Mouse (Mus musculus): ENCODE results near the gene Inafm1. TPM values are rescaled to one million over a fixed set of nuclear protein-coding genes. Genes with fewer than 3 reads are reported as not detected.

The Inafm1 gene
- polyA plus RNA-seq, 1 experiment from 2014 or later = 21.1 TPM

GRCm38 (mm10) chr7:16242198-16242597 is 31.2 kb downstream of the Inafm1 start:
- Histone ChIP-seq H3K4me1 (ENCODE audit: control insufficient read depth, insufficient read depth, low read length) (no peaks in the 10 kb centered on the region), H3K27me3 (replicated peaks; ENCODE audit: control insufficient read depth, insufficient read depth, low read length) (no peaks in the 10 kb centered on the region), H3K36me3 (ENCODE audit: control insufficient read depth, insufficient read depth, low read length) (no peaks in the 10 kb centered on the region), H3K27ac (replicated peaks; ENCODE audit: low read depth, low read length) (no peak overlapping the region), H3K9ac (ENCODE audit: low read depth, low read length) (no peak overlapping the region), H3K9me3 (ENCODE audit: control insufficient read depth, low read length) (no peaks in the 10 kb centered on the region), H3K4me2 (ENCODE audit: low read depth, low read length) (no peak overlapping the region), H3K4me3 (ENCODE audit: low read depth, low read length) (no peak overlapping the region)
- 77% methylated on average over 6 of the region's 6 CpGs for WGBS
- DNase-seq (ENCODE audit: low spot score) = no peak
- no peak for ATAC-seq (ENCODE audit: low read depth)

GRCm38 (mm10) chr7:16241787-16242186 is 31.6 kb downstream of the Inafm1 start:
- ATAC-seq (ENCODE audit: low read depth) = no peak
- no peaks in the 10 kb centered on the region for H3K36me3 ChIP-seq (ENCODE audit: control insufficient read depth, insufficient read depth, low read length)
- no peaks in the 10 kb centered on the region for H3K9me3 ChIP-seq (ENCODE audit: control insufficient read depth, low read length)
- no peak overlapping the region for H3K4me3 ChIP-seq (ENCODE audit: low read depth, low read length)
- H3K4me1 ChIP-seq (ENCODE audit: control insufficient read depth, insufficient read depth, low read length) = no peaks in the 10 kb centered on the region
- H3K9ac ChIP-seq (ENCODE audit: low read depth, low read length) = no peak overlapping the region
- H3K27me3 ChIP-seq (replicated peaks; ENCODE audit: control insufficient read depth, insufficient read depth, low read length) = no peaks in the 10 kb centered on the region
- H3K27ac ChIP-seq (replicated peaks; ENCODE audit: low read depth, low read length) = no peak overlapping the region
- H3K4me2 ChIP-seq (ENCODE audit: low read depth, low read length) = no peak overlapping the region
- WGBS = 32% methylated on average over 10 of the region's 11 CpGs
- DNase-seq (ENCODE audit: low spot score) = no peak

- H3K9me3 ChIP-seq (ENCODE audit: control insufficient read depth, low read length) = no peaks in the 10 kb centered on the region
- no peaks in the 10 kb centered on the region for H3K27me3 ChIP-seq (replicated peaks; ENCODE audit: control insufficient read depth, insufficient read depth, low read length)
- 93% methylated on average over 1 of the region's 1 CpGs for WGBS
- no peak overlapping the region for H3K4me2 ChIP-seq (ENCODE audit: low read depth, low read length)
- no peak overlapping the region for H3K9ac ChIP-seq (ENCODE audit: low read depth, low read length)
- ATAC-seq (ENCODE audit: low read depth) = no peak
- no peak overlapping the region for H3K27ac ChIP-seq (replicated peaks; ENCODE audit: low read depth, low read length)
- DNase-seq (ENCODE audit: low spot score) = no peak
- no peak overlapping the region for H3K4me3 ChIP-seq (ENCODE audit: low read depth, low read length)
- no peaks in the 10 kb centered on the region for H3K4me1 ChIP-seq (ENCODE audit: control insufficient read depth, insufficient read depth, low read length)
- H3K36me3 ChIP-seq (ENCODE audit: control insufficient read depth, insufficient read depth, low read length) = no peaks in the 10 kb centered on the region
Measured at GRCm38 (mm10) chr7:16240978-16241303, 32.5 kb downstream of the Inafm1 start.

GRCm38 (mm10) chr7:16240281-16240977 is 33.0 kb downstream of the Inafm1 start:
- Histone ChIP-seq H3K27me3 (replicated peaks; ENCODE audit: control insufficient read depth, insufficient read depth, low read length) (no peaks in the 10 kb centered on the region), H3K4me3 (ENCODE audit: low read depth, low read length) (no peak overlapping the region), H3K4me1 (ENCODE audit: control insufficient read depth, insufficient read depth, low read length) (no peaks in the 10 kb centered on the region), H3K9ac (ENCODE audit: low read depth, low read length) (no peak overlapping the region), H3K27ac (replicated peaks; ENCODE audit: low read depth, low read length) (no peak overlapping the region), H3K9me3 (ENCODE audit: control insufficient read depth, low read length) (no peaks in the 10 kb centered on the region), H3K4me2 (ENCODE audit: low read depth, low read length) (no peak overlapping the region), H3K36me3 (ENCODE audit: control insufficient read depth, insufficient read depth, low read length) (no peaks in the 10 kb centered on the region)
- DNase-seq (ENCODE audit: low spot score) = no peak
- WGBS = 86% methylated on average over 4 of the region's 7 CpGs
- ATAC-seq (ENCODE audit: low read depth) = no peak

GRCm38 (mm10) chr7:16239554-16239997 is 33.8 kb downstream of the Inafm1 start:
- Histone ChIP-seq H3K4me3 (ENCODE audit: low read depth, low read length) (no peak overlapping the region), H3K4me1 (ENCODE audit: control insufficient read depth, insufficient read depth, low read length) (no peaks in the 10 kb centered on the region), H3K4me2 (ENCODE audit: low read depth, low read length) (no peak overlapping the region), H3K27ac (replicated peaks; ENCODE audit: low read depth, low read length) (no peak overlapping the region), H3K9ac (ENCODE audit: low read depth, low read length) (no peak overlapping the region), H3K27me3 (replicated peaks; ENCODE audit: control insufficient read depth, insufficient read depth, low read length) (no peaks in the 10 kb centered on the region), H3K36me3 (ENCODE audit: control insufficient read depth, insufficient read depth, low read length) (no peaks in the 10 kb centered on the region), H3K9me3 (ENCODE audit: control insufficient read depth, low read length) (no peaks in the 10 kb centered on the region)
- 45% methylated on average over 9 of the region's 9 CpGs for WGBS
- no peak for DNase-seq (ENCODE audit: low spot score)
- no peak for ATAC-seq (ENCODE audit: low read depth)

- H3K4me3 ChIP-seq (ENCODE audit: low read depth, low read length) = no peak overlapping the region
- DNase-seq (ENCODE audit: low spot score) (peak; percentile 16), ATAC-seq (ENCODE audit: low read depth) (no peak)
- no peaks in the 10 kb centered on the region for H3K36me3 ChIP-seq (ENCODE audit: control insufficient read depth, insufficient read depth, low read length)
- no peak overlapping the region for H3K4me2 ChIP-seq (ENCODE audit: low read depth, low read length)
- H3K9ac ChIP-seq (ENCODE audit: low read depth, low read length) = no peak overlapping the region
- H3K9me3 ChIP-seq (ENCODE audit: control insufficient read depth, low read length) = peaks cover 7% of the 10 kb centered on the region; the same call in 1 of the 2 replicates
- 24% methylated on average over 5 of the region's 5 CpGs for WGBS
- no peak overlapping the region for H3K27ac ChIP-seq (replicated peaks; ENCODE audit: low read depth, low read length)
- H3K4me1 ChIP-seq (ENCODE audit: control insufficient read depth, insufficient read depth, low read length) = no peaks in the 10 kb centered on the region
- no peaks in the 10 kb centered on the region for H3K27me3 ChIP-seq (replicated peaks; ENCODE audit: control insufficient read depth, insufficient read depth, low read length)
Measured at GRCm38 (mm10) chr7:16229869-16230268, 43.5 kb downstream of the Inafm1 start.

Other genes with a start within 250 kb of the Inafm1 start
- gene Bicra, start 225.7 kb downstream of the Inafm1 start, polyA plus RNA-seq (2014; fragmentation: Nextera tagmentation; extraction: Ambion mirVana) = 6.7 and 7.7 TPM in 2 replicates
- 0.07 and 0.24 TPM in 2 replicates for gene Zfp541, start 211.8 kb downstream of the Inafm1 start, polyA plus RNA-seq (2014; fragmentation: Nextera tagmentation; extraction: Ambion mirVana)
- gene Napa, start 175.2 kb downstream of the Inafm1 start, polyA plus RNA-seq (2014; fragmentation: Nextera tagmentation; extraction: Ambion mirVana) = 190 and 203 TPM in 2 replicates
- 24.1 and 27.8 TPM in 2 replicates for gene Kptn, start 153.7 kb downstream of the Inafm1 start, polyA plus RNA-seq (2014; fragmentation: Nextera tagmentation; extraction: Ambion mirVana)
- gene Slc8a2, start 143.8 kb downstream of the Inafm1 start, polyA plus RNA-seq (2014; fragmentation: Nextera tagmentation; extraction: Ambion mirVana) = 0.28 and 0.29 TPM in 2 replicates
- 29.5 and 35.5 TPM in 2 replicates for gene Meis3, start 98.5 kb downstream of the Inafm1 start, polyA plus RNA-seq (2014; fragmentation: Nextera tagmentation; extraction: Ambion mirVana)
- gene Dhx34, start 51.6 kb downstream of the Inafm1 start, polyA plus RNA-seq (2014; fragmentation: Nextera tagmentation; extraction: Ambion mirVana) = 9.2 and 11.3 TPM in 2 replicates
- 0.09 TPM in 1 of 2 replicates, not detected in the other for gene C5ar2, start 29.5 kb downstream of the Inafm1 start, polyA plus RNA-seq (2014; fragmentation: Nextera tagmentation; extraction: Ambion mirVana)
- gene C5ar1, start 14.1 kb downstream of the Inafm1 start, polyA plus RNA-seq (2014; fragmentation: Nextera tagmentation; extraction: Ambion mirVana) = 4.1 and 4.4 TPM in 2 replicates
- 10.9 and 13.7 TPM in 2 replicates for gene Ccdc9, start 13.2 kb upstream of the Inafm1 start, polyA plus RNA-seq (2014; fragmentation: Nextera tagmentation; extraction: Ambion mirVana)
- gene Bbc3, start 34.8 kb upstream of the Inafm1 start, polyA plus RNA-seq (2014; fragmentation: Nextera tagmentation; extraction: Ambion mirVana) = 4.0 and 4.6 TPM in 2 replicates
- gene Sae1, start 114.2 kb upstream of the Inafm1 start, polyA plus RNA-seq (2014; fragmentation: Nextera tagmentation; extraction: Ambion mirVana) = 232 and 287 TPM in 2 replicates
- 12.1 and 13.3 TPM in 2 replicates for gene Zc3h4, start 127.3 kb upstream of the Inafm1 start, polyA plus RNA-seq (2014; fragmentation: Nextera tagmentation; extraction: Ambion mirVana)
- gene Tmem160, start 179.2 kb upstream of the Inafm1 start, polyA plus RNA-seq (2014; fragmentation: Nextera tagmentation; extraction: Ambion mirVana) = 49.5 and 54.5 TPM in 2 replicates
- gene Npas1, start 204.1 kb upstream of the Inafm1 start, polyA plus RNA-seq (2014; fragmentation: Nextera tagmentation; extraction: Ambion mirVana) = 0.10 and 0.11 TPM in 2 replicates

All from embryonic facial prominence, embryonic 14.5 days (tissue).